Mouse (Mus musculus) central nervous system, embryonic 14 days (tissue): ENCODE results near the gene Polr1b. TPM values are rescaled to one million over a fixed set of nuclear protein-coding genes. Genes with fewer than 3 reads are reported as not detected.

Source experiments
- polyA plus RNA-seq: library from polyadenylated mRNA; depleted of rRNA; stranded (reverse); fragments of >200 nt; gene quantifications from 2 replicates; pipeline ENCODE4 v1.2.3, GENCODE M21; 2012; rRNA removed

Polr1b gene
- 28.2 and 29.6 TPM in 2 replicates for polyA plus RNA-seq

DNA sequence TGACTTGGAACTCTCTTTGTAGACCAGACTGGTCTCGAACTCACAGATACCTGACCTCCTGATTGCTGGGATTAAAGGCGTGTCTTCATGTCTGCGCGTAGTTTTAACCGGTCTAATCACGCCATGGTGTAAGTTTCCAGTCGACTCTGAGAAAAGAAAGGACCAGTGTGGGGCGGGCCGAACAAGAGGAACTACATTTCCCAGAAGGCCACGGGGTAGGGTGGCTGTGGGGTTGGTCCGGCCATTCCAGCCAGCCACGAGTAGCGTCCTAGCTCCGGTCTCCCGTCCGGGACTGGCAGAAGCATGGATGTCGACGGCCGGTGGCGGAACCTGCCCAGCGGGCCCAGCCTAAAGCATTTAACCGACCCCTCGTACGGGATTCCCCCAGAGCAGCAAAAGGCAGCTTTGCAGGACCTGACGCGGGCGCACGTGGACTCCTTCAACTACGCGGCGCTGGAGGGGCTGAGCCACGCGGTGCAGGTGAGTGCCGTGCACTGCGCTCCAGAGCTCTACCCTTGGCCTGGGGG lies at the start of gene Polr1b:
Gene Polr1b, plus strand, starts transcription at position 212 of the 527 bp plus-strand sequence.

DNA sequence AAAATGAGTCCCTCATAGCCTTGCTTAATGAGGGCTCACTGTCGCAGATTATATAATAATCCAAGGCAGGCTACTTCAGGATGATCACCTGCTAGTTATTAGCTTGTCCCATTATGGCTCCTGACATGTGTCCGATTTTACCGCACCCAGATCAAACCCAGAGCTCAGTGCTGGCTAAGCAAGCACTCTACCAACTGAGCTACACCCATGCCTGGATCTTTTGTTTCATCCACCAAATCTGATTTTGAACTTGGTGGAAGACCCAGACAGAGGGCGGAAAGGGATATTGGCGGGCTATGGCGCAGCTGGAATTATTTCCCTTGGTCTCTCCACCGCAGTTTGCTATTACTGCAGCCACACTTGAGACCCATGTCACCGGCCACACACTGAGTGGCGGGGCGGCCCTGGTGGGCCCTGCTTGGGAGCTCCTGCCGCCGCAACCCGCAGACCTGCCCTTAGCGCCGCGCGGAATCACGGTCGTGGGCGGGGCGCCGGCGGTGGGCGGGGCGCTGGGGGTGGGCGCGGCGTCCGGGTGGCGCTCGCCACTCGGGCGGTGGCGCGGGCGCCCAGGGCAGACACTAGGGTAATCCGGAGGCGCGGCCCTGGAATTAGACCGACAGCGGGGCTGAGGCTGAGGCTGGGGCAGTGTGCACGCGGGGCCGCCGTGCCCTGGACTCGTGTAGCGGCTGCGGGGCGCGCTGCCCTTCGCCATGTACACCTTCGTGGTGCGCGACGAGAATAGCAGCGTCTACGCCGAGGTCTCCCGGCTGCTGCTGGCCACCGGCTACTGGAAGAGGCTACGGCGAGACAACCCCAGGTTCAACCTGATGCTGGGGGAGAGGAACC lies 35.1 kb upstream of the Polr1b start, which contains the start of gene Ttl:
Gene Ttl, plus strand, starts transcription at position 506 of the 846 bp plus-strand sequence.

DNA sequence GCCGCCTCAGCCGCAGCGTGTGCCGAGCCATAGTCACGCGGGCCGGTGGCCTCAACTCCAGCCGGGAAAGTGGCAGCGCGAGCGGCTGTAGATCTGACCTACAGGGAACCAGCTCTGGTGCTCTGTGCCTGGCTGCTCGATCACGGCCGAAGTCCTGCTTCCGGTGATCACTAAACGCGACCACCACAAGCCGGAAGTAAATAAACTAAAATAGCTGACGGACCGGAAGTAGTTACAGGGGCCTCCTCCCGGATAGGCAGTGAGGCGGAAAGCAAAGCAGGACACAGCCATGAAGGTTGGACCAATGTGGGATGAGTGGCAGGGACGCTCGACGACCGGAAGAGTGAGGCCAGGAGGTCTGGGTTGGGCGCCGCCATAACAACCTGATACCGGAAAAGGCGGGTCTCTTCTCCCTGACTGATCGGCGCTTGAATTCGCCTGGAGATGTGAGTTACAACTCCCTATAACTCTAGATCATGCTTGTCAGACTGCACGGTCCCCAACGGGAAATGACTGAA lies 28.7 kb downstream of the Polr1b start, which contains the start of gene Chchd5:
Gene Chchd5, plus strand, starts transcription at position 289 of the 518 bp plus-strand sequence.

Other genes with a start within 250 kb of the Polr1b start
- gene Fbln7, start 238.0 kb upstream of the Polr1b start, polyA plus RNA-seq: 1.9 and 5.1 TPM in 2 replicates
- 10.9 and 11.2 TPM in 2 replicates for gene Zc3h8, start 156.9 kb upstream of the Polr1b start, polyA plus RNA-seq
- 2.6 and 3.0 TPM in 2 replicates for gene Zc3h6, start 133.6 kb upstream of the Polr1b start, polyA plus RNA-seq
- 18.7 and 19.0 TPM in 2 replicates for gene Gm10762, start 133.3 kb upstream of the Polr1b start, polyA plus RNA-seq
- gene Vinac1, start 52.8 kb upstream of the Polr1b start, polyA plus RNA-seq: 0.64 and 0.65 TPM in 2 replicates
- 23.8 and 26.2 TPM in 2 replicates for gene Ttl, start 35.1 kb upstream of the Polr1b start, polyA plus RNA-seq
- gene Chchd5, start 28.7 kb downstream of the Polr1b start, polyA plus RNA-seq: 25.8 and 27.5 TPM in 2 replicates
- 70.3 and 70.9 TPM in 2 replicates for gene Slc20a1, start 97.8 kb downstream of the Polr1b start, polyA plus RNA-seq
- gene Ckap2l, start 196.2 kb downstream of the Polr1b start, polyA plus RNA-seq: 8.9 and 10.1 TPM in 2 replicates
- gene Il1a, start 209.0 kb downstream of the Polr1b start, polyA plus RNA-seq: 0.22 and 0.83 TPM in 2 replicates